Mouse (Mus musculus) ES-Bruce4 (cell line): ENCODE measurements around the gene Ears2. TPM values are rescaled to one million over a fixed set of nuclear protein-coding genes. Genes with fewer than 3 reads are reported as not detected.

Source experiments
- H3K27ac ChIP-seq: 2 replicates; pipeline ENCODE4 v1.5.1; 2012; ENCODE audit warnings: low read length, inconsistent platforms; ENCODE audit not compliant: insufficient read depth
- H3K27me3 ChIP-seq: 2 replicates; pipeline ENCODE4 v1.6.1; 2012; ENCODE audit warnings: mild to moderate bottlenecking, low read length, inconsistent platforms; ENCODE audit not compliant: control insufficient read depth, poor library complexity, insufficient read depth, severe bottlenecking
- H3K36me3 ChIP-seq: 2 replicates; pipeline ENCODE4 v1.6.1; 2012; ENCODE audit warnings: inconsistent platforms, mild to moderate bottlenecking, low read length, moderate library complexity; ENCODE audit not compliant: control insufficient read depth, poor library complexity, insufficient read depth, severe bottlenecking
- H3K4me1 ChIP-seq: one replicate; pipeline ENCODE4 v1.8.1; 2011; ENCODE audit warnings: low read length; ENCODE audit not compliant: control insufficient read depth, insufficient read depth
- H3K4me3 ChIP-seq: 2 replicates; pipeline ENCODE4 v1.5.1; 2011; ENCODE audit warnings: low read depth, mild to moderate bottlenecking, low read length
- H3K9ac ChIP-seq: 2 replicates; pipeline ENCODE4 v1.6.1; 2012; ENCODE audit warnings: low read depth, mild to moderate bottlenecking, inconsistent platforms; ENCODE audit not compliant: poor library complexity, severe bottlenecking
- H3K9me3 ChIP-seq: replicated peaks from 2 replicates; pipeline ENCODE4 v1.6.1; 2012; ENCODE audit warnings: mild to moderate bottlenecking, low read length, inconsistent platforms; ENCODE audit not compliant: control insufficient read depth, poor library complexity, insufficient read depth, severe bottlenecking
- CTCF ChIP-seq: IDR thresholded peaks from one replicate; pipeline ENCODE4 v1.8.1; 2011; ENCODE audit warnings: low read depth, low read length
- EP300 ChIP-seq: IDR thresholded peaks from 2 replicates; pipeline ENCODE4 v1.6.1; 2011; ENCODE audit warnings: low read depth, low read length; ENCODE audit not compliant: insufficient read depth
- POLR2A ChIP-seq: IDR thresholded peaks from one replicate; pipeline ENCODE4 v1.8.1; 2011; ENCODE audit warnings: low read length; ENCODE audit not compliant: insufficient read depth
- polyA plus RNA-seq: library from polyadenylated mRNA; stranded (reverse); fragments of >200 nt; gene quantifications from 2 replicates; pipeline ENCODE4 v1.2.4, GENCODE M21; 2011; ENCODE audit warnings: low read depth; ENCODE audit not compliant: missing spikeins, insufficient read depth, insufficient read length

The Ears2 gene
- polyA plus RNA-seq, 1 experiment = 12.4 TPM

DNA sequence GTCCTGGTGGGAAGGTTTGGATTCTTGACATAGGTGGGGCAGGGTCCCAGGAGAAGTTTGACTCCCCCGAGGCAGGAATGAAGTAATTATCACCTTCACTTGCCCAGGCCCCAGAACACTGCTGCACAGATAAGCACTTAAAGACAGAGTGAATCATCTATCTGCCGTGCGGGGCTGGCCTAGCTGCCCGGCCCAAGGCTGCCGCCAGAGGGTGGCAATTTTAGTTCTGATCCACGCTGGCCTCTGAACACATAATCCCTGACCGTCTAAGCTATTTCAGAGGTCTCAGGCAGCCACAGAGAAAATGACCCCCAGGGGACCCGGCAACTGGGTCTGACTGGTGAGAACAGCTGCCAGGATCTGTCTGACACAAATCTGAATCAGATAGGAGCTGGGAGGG, 52.0 kb downstream of the Ears2 start:
- no peak overlapping the region for H3K9ac ChIP-seq

DNA sequence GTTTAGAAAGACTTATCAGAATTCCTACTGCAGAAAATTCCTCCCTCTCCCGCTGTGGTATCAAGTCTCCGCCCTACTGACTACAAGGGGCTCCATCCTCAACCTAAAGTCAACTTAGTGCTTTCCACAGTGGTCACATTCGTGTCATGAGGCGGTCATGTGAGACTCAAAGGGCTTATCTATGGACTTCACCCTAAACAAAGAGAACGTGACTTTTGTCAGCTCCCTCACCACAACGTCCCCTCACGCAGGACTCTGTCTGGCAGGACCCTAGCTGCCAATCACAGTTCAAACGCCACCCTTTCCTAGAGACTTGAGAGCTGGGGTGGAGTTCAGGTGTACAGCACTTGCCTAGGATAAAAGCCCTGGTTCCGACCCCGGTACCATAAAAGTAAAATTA, 54.1 kb downstream of the Ears2 start:
- no peaks in the 10 kb centered on the region for H3K27me3 ChIP-seq
- H3K4me3 ChIP-seq = no peak overlapping the region
- no peak overlapping the region for H3K27ac ChIP-seq
- no peak overlapping the region for H3K9ac ChIP-seq
- H3K9me3 ChIP-seq = no peaks in the 10 kb centered on the region
- TF ChIP-seq EP300 (no peak), POLR2A (no peak), CTCF (no peak)
- peaks cover 8% of the 10 kb centered on the region for H3K4me1 ChIP-seq
- peaks cover 24% of the 10 kb centered on the region for H3K36me3 ChIP-seq

More for the DNA sequence above, 52.0 kb downstream of the Ears2 start:
- no peak overlapping the region for H3K27ac ChIP-seq
- TF ChIP-seq POLR2A = no peak
- TF ChIP-seq EP300 = no peak
- TF ChIP-seq CTCF = no peak
- peaks cover 8% of the 10 kb centered on the region for H3K36me3 ChIP-seq
- no peaks in the 10 kb centered on the region for H3K9me3 ChIP-seq
- peaks cover 8% of the 10 kb centered on the region for H3K4me1 ChIP-seq
- no peaks in the 10 kb centered on the region for H3K27me3 ChIP-seq
- no peak overlapping the region for H3K4me3 ChIP-seq

DNA sequence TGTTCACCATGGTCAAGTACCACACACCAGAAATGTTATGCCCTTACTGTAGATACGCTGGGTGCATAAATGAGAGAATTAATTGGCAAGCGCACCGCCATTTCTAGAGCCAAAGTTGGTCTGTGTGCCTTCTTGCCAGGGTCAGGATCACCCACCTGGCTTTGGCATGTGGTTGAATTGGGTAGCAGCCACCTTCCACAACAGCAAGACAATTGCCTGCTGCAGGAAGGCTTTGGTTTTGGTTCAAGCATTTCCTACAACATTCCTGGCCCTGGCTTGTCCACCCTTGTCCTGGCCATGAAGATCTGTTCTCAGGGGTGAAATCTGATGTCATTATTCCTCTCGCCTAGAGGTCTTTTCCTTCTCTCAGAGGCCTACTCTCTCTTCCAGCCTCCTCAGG, 54.7 kb downstream of the Ears2 start:
- TF ChIP-seq POLR2A = no peak
- TF ChIP-seq CTCF = no peak
- no peak for TF ChIP-seq EP300
- Histone ChIP-seq H3K36me3 (peaks cover 25% of the 10 kb centered on the region), H3K4me1 (peaks cover 6% of the 10 kb centered on the region), H3K4me3 (no peak overlapping the region), H3K9me3 (no peaks in the 10 kb centered on the region), H3K9ac (no peak overlapping the region), H3K27ac (no peak overlapping the region), H3K27me3 (no peaks in the 10 kb centered on the region)

DNA sequence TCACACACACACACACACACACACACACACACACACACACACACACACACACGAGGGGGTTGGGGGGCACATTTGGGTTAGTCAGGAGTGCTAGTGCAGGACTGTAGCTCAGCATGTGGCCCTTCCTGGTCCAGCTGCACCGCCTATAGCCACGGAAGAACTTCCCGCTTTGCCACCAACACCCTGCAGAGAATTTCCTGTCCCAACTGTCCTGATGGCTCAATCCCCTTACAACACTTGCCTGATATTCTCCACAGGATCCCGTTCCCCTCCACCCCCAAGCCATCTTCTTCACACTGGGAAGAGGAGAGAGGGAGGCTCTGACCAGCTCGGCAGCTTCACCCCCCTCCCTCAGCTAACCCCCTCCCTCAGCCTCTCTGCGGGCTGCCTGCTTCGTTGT, 66.7 kb downstream of the Ears2 start:
- Histone ChIP-seq H3K27ac (no peak overlapping the region), H3K4me3 (no peak overlapping the region), H3K9me3 (no peaks in the 10 kb centered on the region), H3K9ac (no peak overlapping the region), H3K27me3 (no peaks in the 10 kb centered on the region), H3K36me3 (peaks cover 67% of the 10 kb centered on the region), H3K4me1 (no peaks in the 10 kb centered on the region)
- TF ChIP-seq CTCF (no peak), EP300 (no peak), POLR2A (no peak)

- Histone ChIP-seq H3K9me3 (no peaks in the 10 kb centered on the region), H3K27me3 (no peaks in the 10 kb centered on the region), H3K27ac (no peak overlapping the region), H3K4me3 (no peak overlapping the region), H3K4me1 (no peaks in the 10 kb centered on the region), H3K36me3 (peaks cover 59% of the 10 kb centered on the region), H3K9ac (no peak overlapping the region)
- TF ChIP-seq CTCF = no peak
- no peak for TF ChIP-seq EP300
- TF ChIP-seq POLR2A = no peak
These were observed 71.1 kb downstream of the Ears2 start for GRCm38 (mm10) chr7:121995961-121996360.

Other genes starting within 250 kb of the Ears2 start
- not detected in 2 replicates for gene Scnn1b, start 202.2 kb downstream of the Ears2 start, polyA plus RNA-seq
- gene Cog7, start 85.6 kb downstream of the Ears2 start, polyA plus RNA-seq = 19.0 and 21.7 TPM in 2 replicates
- gene Gga2, start 46.0 kb downstream of the Ears2 start, polyA plus RNA-seq = 123 and 125 TPM in 2 replicates
- gene Ubfd1, start 88 bp downstream of the Ears2 start, polyA plus RNA-seq = 73.6 and 75.4 TPM in 2 replicates
- 262 and 271 TPM in 2 replicates for gene Ndufab1, start 34.6 kb upstream of the Ears2 start, polyA plus RNA-seq
- gene Palb2, start 65.7 kb upstream of the Ears2 start, polyA plus RNA-seq = 32.0 and 32.6 TPM in 2 replicates
- 56.5 and 62.4 TPM in 2 replicates for gene Dctn5, start 65.8 kb upstream of the Ears2 start, polyA plus RNA-seq
- 157 and 170 TPM in 2 replicates for gene Plk1, start 92.2 kb upstream of the Ears2 start, polyA plus RNA-seq
- not detected in 2 replicates for gene Ern2, start 118.9 kb upstream of the Ears2 start, polyA plus RNA-seq
- not detected in 2 replicates for gene Chp2, start 152.2 kb upstream of the Ears2 start, polyA plus RNA-seq
- gene Prkcb, start 221.5 kb upstream of the Ears2 start, polyA plus RNA-seq = 1.4 and 2.3 TPM in 2 replicates